Mouse (Mus musculus) embryonic facial prominence, embryonic 13.5 days (tissue): ENCODE data around the gene Fam222b. TPM values are rescaled to one million over a fixed set of nuclear protein-coding genes. Genes with fewer than 3 reads are reported as not detected.
"Not testable (repeated sequence)": the region's sequence is repeated elsewhere in the genome, so short reads cannot be mapped to it uniquely, and the experiment has no call there.

Source experiments
- ATAC-seq: fragments of 200-750 bp; cut with Nextera tagmentation; 2 replicates; pipeline ENCODE4 v1.8.0; 2017; ENCODE audit warnings: low read depth; ENCODE audit not compliant: insufficient number of reproducible peaks, insufficient read depth, low FRiP score, low TSS enrichment
- H3K27ac ChIP-seq: fragments of 300-500 bp; sonication (generic); 2 replicates; pipeline ENCODE4 v1.5.1; 2015; ENCODE audit warnings: moderate library complexity, mild to moderate bottlenecking, inconsistent platforms
- H3K27me3 ChIP-seq: fragments of 300-500 bp; sonication (generic); 2 replicates; pipeline ENCODE4 v1.6.1; 2015; ENCODE audit warnings: mild to moderate bottlenecking, inconsistent platforms
- H3K36me3 ChIP-seq: fragments of 300-500 bp; sonication (generic); 2 replicates; pipeline ENCODE4 v1.6.1; 2015; ENCODE audit warnings: mild to moderate bottlenecking, inconsistent platforms
- H3K4me1 ChIP-seq: fragments of 300-500 bp; sonication (generic); 2 replicates; pipeline ENCODE4 v1.6.1; 2015; ENCODE audit warnings: inconsistent platforms
- H3K4me2 ChIP-seq: fragments of 300-500 bp; sonication (generic); 2 replicates; pipeline ENCODE4 v1.6.1; 2015; ENCODE audit warnings: moderate library complexity, mild to moderate bottlenecking, inconsistent platforms
- H3K4me3 ChIP-seq: fragments of 300-500 bp; sonication (generic); 2 replicates; pipeline ENCODE4 v1.5.1; 2015; ENCODE audit warnings: mild to moderate bottlenecking, inconsistent platforms
- H3K9ac ChIP-seq: fragments of 300-500 bp; sonication (generic); 2 replicates; pipeline ENCODE4 v1.6.1; 2015; ENCODE audit warnings: mild to moderate bottlenecking, inconsistent platforms
- H3K9me3 ChIP-seq: fragments of 300-500 bp; sonication (generic); 2 replicates; pipeline ENCODE4 v1.6.1; 2016; ENCODE audit warnings: inconsistent platforms
- WGBS: fragments of 180-500 bp; shearing (Covaris S2); methylation state at CpG from one replicate; pipeline ENCODE4 v1.1.7; 2015; ENCODE audit warnings: mixed read lengths; 5-methylcytosine and 5-hydroxymethylcytosine counted together
- polyA plus RNA-seq: library from polyadenylated mRNA; unstranded; fragments of >200 nt; fragmentation: Nextera tagmentation; extraction: Ambion mirVana; gene quantifications from 2 replicates; pipeline ENCODE4 v1.2.1, GENCODE M21; 2015

The Fam222b gene
- polyA plus RNA-seq, 1 experiment from 2014 or later: 16.9 TPM

DNA sequence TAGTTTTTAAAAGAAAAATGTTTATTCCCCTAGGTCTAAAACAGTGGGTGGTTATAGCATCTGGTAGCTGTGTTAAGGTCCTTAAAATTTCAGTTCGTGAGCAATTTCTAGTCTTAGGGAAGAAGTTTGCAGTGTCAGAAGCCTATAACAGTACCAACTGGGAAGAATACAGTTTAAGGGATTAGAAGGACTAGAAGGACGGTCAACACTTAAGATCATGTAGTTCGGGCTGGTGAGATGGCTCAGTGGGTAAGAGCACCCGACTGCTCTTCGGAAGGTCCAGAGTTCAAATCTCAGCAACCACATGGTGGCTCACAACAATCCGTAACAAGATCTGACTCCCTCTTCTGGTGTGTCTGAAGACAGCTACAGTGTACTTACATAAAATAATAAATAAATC is 90.2 kb downstream of the Fam222b start:
- H3K4me3 ChIP-seq, H3K27ac ChIP-seq, ATAC-seq, H3K9me3 ChIP-seq, H3K27me3 ChIP-seq, H3K4me2 ChIP-seq, H3K9ac ChIP-seq: not testable (repeated sequence)
- Histone ChIP-seq H3K4me1 (peaks cover 35% of the 10 kb centered on the region), H3K36me3 (peaks cover 26% of the 10 kb centered on the region)
- WGBS: 94% methylated on average over 6 of the region's 6 CpGs

GRCm38 (mm10) chr11:78188331-78189233 is 94.1 kb downstream of the Fam222b start, which contains the start of gene Rab34:
Gene Rab34 (plus strand): TSS chr11:78188430.
- ATAC-seq: peak; percentile 85
- WGBS: under 1% methylated on average over 80 of the region's 80 CpGs
- peak within 1 kb of the TSS; percentile 71 for H3K4me2 ChIP-seq
- peak within 1 kb of the TSS; percentile 94 for H3K9ac ChIP-seq
- no peaks in the 10 kb centered on the region for H3K27me3 ChIP-seq
- peaks cover 31% of the 10 kb centered on the region for H3K36me3 ChIP-seq
- peak within 1 kb of the TSS; percentile 100 for H3K27ac ChIP-seq
- H3K4me3 ChIP-seq: peak within 1 kb of the TSS; percentile 78
- H3K9me3 ChIP-seq: no peaks in the 10 kb centered on the region
- peaks cover 20% of the 10 kb centered on the region for H3K4me1 ChIP-seq

GRCm38 (mm10) chr11:78189234-78190040 is 95.0 kb downstream of the Fam222b start:
- under 1% methylated on average over 42 of the region's 42 CpGs for WGBS
- peak overlapping the region; percentile 100 for H3K27ac ChIP-seq

GRCm38 (mm10) chr11:78190041-78190440 is 95.6 kb downstream of the Fam222b start:
- Histone ChIP-seq H3K27ac (peak overlapping the region; percentile 100), H3K4me1 (peaks cover 22% of the 10 kb centered on the region), H3K4me3 (peak overlapping the region; percentile 78), H3K4me2 (peak overlapping the region; percentile 71), H3K27me3 (no peaks in the 10 kb centered on the region), H3K9me3 (no peaks in the 10 kb centered on the region), H3K9ac (peak overlapping the region; percentile 94), H3K36me3 (peaks cover 32% of the 10 kb centered on the region)
- ATAC-seq: no peak
- WGBS: 51% methylated on average over 6 of the region's 6 CpGs

More at GRCm38 (mm10) chr11:78189234-78190040, 95.0 kb downstream of the Fam222b start:
- Histone ChIP-seq H3K4me3 (peak overlapping the region; percentile 78), H3K36me3 (peaks cover 32% of the 10 kb centered on the region), H3K4me2 (peak overlapping the region; percentile 71), H3K27me3 (no peaks in the 10 kb centered on the region), H3K9ac (peak overlapping the region; percentile 94), H3K9me3 (no peaks in the 10 kb centered on the region), H3K4me1 (peaks cover 19% of the 10 kb centered on the region)
- peak; percentile 81 for ATAC-seq

- no peak for ATAC-seq
- Histone ChIP-seq H3K27ac (no peak within 1 kb of the TSS), H3K27me3 (no peaks in the 10 kb centered on the region), H3K4me3 (peak within 1 kb of the TSS; percentile 50), H3K4me2 (peak within 1 kb of the TSS; percentile 68), H3K4me1 (peaks cover 23% of the 10 kb centered on the region), H3K9ac (no peak within 1 kb of the TSS), H3K9me3 (no peaks in the 10 kb centered on the region), H3K36me3 (peaks cover 32% of the 10 kb centered on the region)
- WGBS: 80% methylated on average over 1 of the region's 1 CpGs
Measured at GRCm38 (mm10) chr11:78193113-78193512, 98.7 kb downstream of the Fam222b start, which contains the start of gene Proca1. Gene Proca1 (plus strand): TSS chr11:78193392.

DNA sequence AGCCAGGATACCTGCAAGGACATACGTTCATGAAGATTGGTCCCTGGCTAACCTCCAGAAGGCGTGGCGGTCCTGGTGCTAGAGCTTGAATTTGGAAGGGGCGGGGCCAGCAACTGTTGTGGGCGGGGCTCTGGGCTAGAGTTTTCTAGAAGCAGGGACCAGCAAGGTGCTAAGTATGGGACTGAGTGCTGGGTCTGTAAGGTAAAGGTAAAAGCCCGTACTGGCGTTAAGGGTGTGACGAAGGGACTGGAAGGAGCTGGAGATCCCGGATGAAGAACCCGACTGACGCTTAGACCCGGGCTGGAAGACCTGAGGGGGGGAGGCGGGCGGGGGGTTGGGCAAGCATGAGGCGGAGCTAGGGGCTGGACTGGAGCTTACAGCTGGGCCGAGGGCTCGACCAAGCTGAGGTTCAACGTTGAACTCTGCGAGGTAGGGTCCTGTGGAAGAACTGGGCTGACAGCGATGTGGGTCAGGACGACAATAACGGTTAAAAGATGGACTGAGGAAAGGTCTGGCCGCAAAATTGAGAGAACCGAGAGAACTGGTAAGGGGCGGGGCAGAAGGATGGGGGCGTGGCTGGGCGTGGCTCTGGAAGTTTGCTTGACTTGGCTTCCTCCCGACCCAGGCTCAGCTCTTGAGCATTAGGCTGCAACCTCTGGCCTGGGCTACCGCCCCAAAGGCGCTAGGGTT is 100.1 kb downstream of the Fam222b start:
- Histone ChIP-seq H3K9ac (peak overlapping the region; percentile 64), H3K36me3 (peaks cover 32% of the 10 kb centered on the region), H3K4me2 (peak overlapping the region; percentile 68), H3K4me3 (peak overlapping the region; percentile 50), H3K9me3 (no peaks in the 10 kb centered on the region), H3K27ac (peak overlapping the region; percentile 28; the same call in 1 of the 2 replicates), H3K27me3 (no peaks in the 10 kb centered on the region), H3K4me1 (peaks cover 22% of the 10 kb centered on the region)
- 2% methylated on average over 30 of the region's 30 CpGs for WGBS
- ATAC-seq: peak; percentile 68; the same call in 1 of the 2 replicates

DNA sequence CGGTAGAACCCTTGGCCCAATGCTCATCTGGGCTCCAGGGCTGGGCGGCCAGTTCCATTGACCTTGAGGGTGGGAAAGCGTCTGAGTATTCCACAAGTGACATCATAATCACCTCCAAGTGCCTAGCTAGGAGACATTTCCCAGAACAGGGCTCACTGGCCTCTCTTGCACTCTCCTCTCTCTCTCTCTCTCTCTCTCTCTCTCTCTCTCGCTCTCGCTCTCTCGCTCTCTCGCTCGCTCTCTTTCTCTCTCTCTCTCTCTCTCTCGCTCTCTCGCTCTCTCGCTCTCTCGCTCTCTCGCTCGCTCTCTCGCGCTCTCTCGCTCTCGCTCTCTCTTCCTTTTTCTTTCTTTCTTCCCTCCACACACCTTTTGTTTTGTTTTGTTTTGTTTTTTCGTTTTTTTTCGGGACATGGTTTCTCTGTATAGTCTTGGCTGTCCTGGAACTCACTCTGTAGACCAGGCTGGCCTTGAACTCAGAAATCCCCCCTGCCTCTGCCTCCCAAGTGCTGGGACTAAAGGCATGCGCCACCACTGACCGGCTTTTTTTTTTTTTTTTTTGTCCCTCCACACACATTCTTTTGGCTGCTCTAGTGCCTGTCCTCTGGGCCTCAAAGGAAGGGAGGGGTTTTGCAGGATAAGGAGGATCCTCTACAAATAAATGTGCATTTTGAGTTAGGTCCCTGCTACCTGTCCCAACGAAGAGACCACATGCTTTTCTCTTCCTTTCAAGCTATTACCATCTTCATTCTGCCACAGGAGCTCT is 100.8 kb downstream of the Fam222b start:
- H3K4me1 ChIP-seq: peaks cover 14% of the 10 kb centered on the region
- H3K4me2 ChIP-seq: peak overlapping the region; percentile 68
- H3K9ac ChIP-seq: peak overlapping the region; percentile 64
- peaks cover 31% of the 10 kb centered on the region for H3K36me3 ChIP-seq
- WGBS: 53% methylated on average over 23 of the region's 23 CpGs
- H3K4me3 ChIP-seq: peak overlapping the region; percentile 50
- ATAC-seq: no peak
- no peaks in the 10 kb centered on the region for H3K27me3 ChIP-seq
- no peaks in the 10 kb centered on the region for H3K9me3 ChIP-seq
- no peak overlapping the region for H3K27ac ChIP-seq

GRCm38 (mm10) chr11:78202372-78202771 is 107.9 kb downstream of the Fam222b start:
- no peaks in the 10 kb centered on the region for H3K9me3 ChIP-seq
- WGBS: 95% methylated on average over 3 of the region's 3 CpGs
- ATAC-seq: no peak
- H3K9ac ChIP-seq: no peak overlapping the region
- no peak overlapping the region for H3K4me3 ChIP-seq
- H3K4me1 ChIP-seq: no peaks in the 10 kb centered on the region
- H3K27ac ChIP-seq: no peak overlapping the region
- H3K27me3 ChIP-seq: no peaks in the 10 kb centered on the region
- H3K4me2 ChIP-seq: no peak overlapping the region
- peaks cover 45% of the 10 kb centered on the region for H3K36me3 ChIP-seq

DNA sequence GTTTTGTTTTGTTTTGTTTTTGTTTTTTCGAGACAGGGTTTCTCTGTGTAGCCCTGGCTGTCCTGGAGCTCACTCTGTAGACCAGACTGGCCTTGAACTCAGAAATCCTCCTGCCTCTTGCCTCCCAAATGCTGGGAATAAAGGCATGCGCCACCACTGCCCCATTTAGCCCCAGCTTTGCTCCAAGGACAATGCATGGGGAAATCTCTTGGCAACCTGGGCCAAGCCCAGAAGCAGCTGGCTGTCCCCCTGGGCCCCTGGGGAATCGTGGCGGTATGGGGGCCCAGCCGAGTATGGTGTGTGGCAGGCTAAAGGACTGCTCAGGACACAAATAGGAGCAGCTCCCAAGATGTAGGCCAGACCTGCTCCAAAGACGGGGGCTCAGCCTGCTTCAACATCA is 109.8 kb downstream of the Fam222b start:
- no peak overlapping the region for H3K27ac ChIP-seq
- no peak overlapping the region for H3K4me2 ChIP-seq
- no peak for ATAC-seq
- H3K4me3 ChIP-seq: no peak overlapping the region
- no peaks in the 10 kb centered on the region for H3K27me3 ChIP-seq
- peaks cover 64% of the 10 kb centered on the region for H3K36me3 ChIP-seq
- WGBS: 85% methylated on average over 6 of the region's 6 CpGs
- no peak overlapping the region for H3K9ac ChIP-seq
- H3K9me3 ChIP-seq: no peaks in the 10 kb centered on the region
- H3K4me1 ChIP-seq: no peaks in the 10 kb centered on the region

- no peaks in the 10 kb centered on the region for H3K4me1 ChIP-seq
- no peak overlapping the region for H3K4me2 ChIP-seq
- no peak overlapping the region for H3K9ac ChIP-seq
- H3K9me3 ChIP-seq: no peaks in the 10 kb centered on the region
- H3K27ac ChIP-seq: no peak overlapping the region
- H3K27me3 ChIP-seq: no peaks in the 10 kb centered on the region
- H3K36me3 ChIP-seq: peaks cover 77% of the 10 kb centered on the region
- no peak for ATAC-seq
- WGBS: 79% methylated on average over 13 of the region's 13 CpGs
- no peak overlapping the region for H3K4me3 ChIP-seq
Measured at GRCm38 (mm10) chr11:78205361-78206206, 111.1 kb downstream of the Fam222b start.
